Mouse (Mus musculus) stomach, postnatal 0 days (tissue): ENCODE measurements around the gene Cdc42ep1. TPM values are rescaled to one million over a fixed set of nuclear protein-coding genes. Genes with fewer than 3 reads are reported as not detected.

Experiments used
- ATAC-seq: fragments of 200-750 bp; cut with Nextera tagmentation; 2 replicates; pipeline ENCODE4 v1.8.0; 2017; ENCODE audit not compliant: low FRiP score, low TSS enrichment
- DNase-seq: peaks from one replicate; pipeline ENCODE4 v3.0.0-alpha.2; 2016; ENCODE audit warnings: low spot score
- H3K27ac ChIP-seq: fragments of 300-500 bp; sonication (generic); replicated peaks from 2 replicates; pipeline ENCODE4 v1.5.1; 2014; ENCODE audit warnings: mild to moderate bottlenecking, control low read depth
- H3K27me3 ChIP-seq: fragments of 300-500 bp; sonication (generic); 2 replicates; pipeline ENCODE4 v1.6.1; 2014; ENCODE audit warnings: low read length; ENCODE audit not compliant: control insufficient read depth, insufficient read depth
- H3K36me3 ChIP-seq: fragments of 300-500 bp; sonication (generic); 2 replicates; pipeline ENCODE4 v1.6.1; 2014; ENCODE audit warnings: low read length, mixed read lengths; ENCODE audit not compliant: control insufficient read depth, insufficient read depth
- H3K4me1 ChIP-seq: fragments of 300-500 bp; sonication (generic); replicated peaks from 2 replicates; pipeline ENCODE4 v1.6.1; 2014; ENCODE audit warnings: antibody characterized with exemption; ENCODE audit not compliant: control insufficient read depth, insufficient read depth
- H3K4me2 ChIP-seq: fragments of 300-500 bp; sonication (generic); replicated peaks from 2 replicates; pipeline ENCODE4 v1.6.1; 2014; ENCODE audit warnings: low read depth, mild to moderate bottlenecking, control low read depth, moderate library complexity
- H3K4me3 ChIP-seq: fragments of 300-500 bp; sonication (generic); 2 replicates; pipeline ENCODE4 v1.5.1; 2014; ENCODE audit warnings: low read depth, low read length, control low read depth
- H3K9ac ChIP-seq: fragments of 300-500 bp; sonication (generic); 2 replicates; pipeline ENCODE4 v1.6.1; 2014; ENCODE audit warnings: mild to moderate bottlenecking, low read length, control low read depth, mixed read lengths
- H3K9me3 ChIP-seq: fragments of 300-500 bp; sonication (generic); 2 replicates; pipeline ENCODE4 v1.6.1; 2016; ENCODE audit warnings: low read length; ENCODE audit not compliant: control insufficient read depth
- CTCF ChIP-seq: IDR thresholded peaks from 2 replicates; pipeline ENCODE4 v1.5.1; 2016; ENCODE audit warnings: antibody characterized with exemption, low read depth, mild to moderate bottlenecking, moderate library complexity
- EP300 ChIP-seq: optimal IDR thresholded peaks from 2 replicates; pipeline ENCODE3; 2016; ENCODE audit warnings: antibody characterized with exemption
- WGBS: fragments of 180-500 bp; shearing (Covaris S2); extraction: QIAGEN DNeasy Blood & Tissue Kit; methylation state at CpG from one replicate; pipeline ENCODE4 v1.1.7; 2014; 5-methylcytosine and 5-hydroxymethylcytosine counted together
- polyA plus RNA-seq: library from polyadenylated mRNA; unstranded; fragments of >200 nt; fragmentation: Nextera tagmentation; extraction: Ambion mirVana; gene quantifications from 2 replicates; pipeline ENCODE4 v1.2.1, GENCODE M21; 2015

Cdc42ep1 gene
- polyA plus RNA-seq, 1 experiment from 2014 or later: 37.7 TPM

- DNase-seq: peak; percentile 15
- no peak overlapping the region for H3K9ac ChIP-seq
- no peaks in the 10 kb centered on the region for H3K36me3 ChIP-seq
- H3K4me3 ChIP-seq: no peak overlapping the region
- H3K27ac ChIP-seq: peak overlapping the region; percentile 88
- H3K9me3 ChIP-seq: no peaks in the 10 kb centered on the region
- no peaks in the 10 kb centered on the region for H3K27me3 ChIP-seq
- H3K4me1 ChIP-seq: peaks cover 11% of the 10 kb centered on the region; the same call in 1 of the 2 replicates
- no peak for TF ChIP-seq CTCF
- TF ChIP-seq EP300: no peak
- no peak overlapping the region for H3K4me2 ChIP-seq
- ATAC-seq: no peak
- 30% methylated on average over 12 of the region's 12 CpGs for WGBS
Measured at GRCm38 (mm10) chr15:78835200-78836085, 7.0 kb upstream of the Cdc42ep1 start.

- DNase-seq: peak; percentile 17
- WGBS: 36% methylated on average over 8 of the region's 8 CpGs
Measured at GRCm38 (mm10) chr15:78836086-78836621, 6.3 kb upstream of the Cdc42ep1 start.

GRCm38 (mm10) chr15:78839744-78840143, 2.7 kb upstream of the Cdc42ep1 start:
- ATAC-seq (no peak), DNase-seq (no peak)
- Histone ChIP-seq H3K36me3 (no peaks in the 10 kb centered on the region), H3K4me3 (no peak overlapping the region), H3K4me1 (peaks cover 10% of the 10 kb centered on the region), H3K9me3 (no peaks in the 10 kb centered on the region), H3K9ac (no peak overlapping the region), H3K4me2 (no peak overlapping the region), H3K27ac (peak overlapping the region; percentile 61), H3K27me3 (no peaks in the 10 kb centered on the region)
- TF ChIP-seq CTCF: no peak
- WGBS: 27% methylated on average over 2 of the region's 2 CpGs

More at GRCm38 (mm10) chr15:78836086-78836621, 6.3 kb upstream of the Cdc42ep1 start:
- Histone ChIP-seq H3K9ac (no peak overlapping the region), H3K27me3 (no peaks in the 10 kb centered on the region), H3K4me3 (no peak overlapping the region), H3K36me3 (no peaks in the 10 kb centered on the region), H3K4me2 (no peak overlapping the region), H3K27ac (peak overlapping the region; percentile 88), H3K4me1 (peaks cover 13% of the 10 kb centered on the region; the same call in 1 of the 2 replicates), H3K9me3 (no peaks in the 10 kb centered on the region)
- no peak for ATAC-seq
- no peak for TF ChIP-seq EP300
- TF ChIP-seq CTCF: no peak

GRCm38 (mm10) chr15:78840241-78840640, 2.2 kb upstream of the Cdc42ep1 start:
- peaks cover 9% of the 10 kb centered on the region for H3K4me1 ChIP-seq
- ATAC-seq (peak; percentile 18; the same call in 1 of the 2 replicates), DNase-seq (no peak)
- no peaks in the 10 kb centered on the region for H3K9me3 ChIP-seq
- no peak overlapping the region for H3K4me3 ChIP-seq
- H3K36me3 ChIP-seq: no peaks in the 10 kb centered on the region
- no peak overlapping the region for H3K9ac ChIP-seq
- TF ChIP-seq CTCF (no peak), EP300 (no peak)
- peak overlapping the region; percentile 61 for H3K27ac ChIP-seq
- no peak overlapping the region for H3K4me2 ChIP-seq
- 42% methylated on average over 3 of the region's 3 CpGs for WGBS
- no peaks in the 10 kb centered on the region for H3K27me3 ChIP-seq

DNA sequence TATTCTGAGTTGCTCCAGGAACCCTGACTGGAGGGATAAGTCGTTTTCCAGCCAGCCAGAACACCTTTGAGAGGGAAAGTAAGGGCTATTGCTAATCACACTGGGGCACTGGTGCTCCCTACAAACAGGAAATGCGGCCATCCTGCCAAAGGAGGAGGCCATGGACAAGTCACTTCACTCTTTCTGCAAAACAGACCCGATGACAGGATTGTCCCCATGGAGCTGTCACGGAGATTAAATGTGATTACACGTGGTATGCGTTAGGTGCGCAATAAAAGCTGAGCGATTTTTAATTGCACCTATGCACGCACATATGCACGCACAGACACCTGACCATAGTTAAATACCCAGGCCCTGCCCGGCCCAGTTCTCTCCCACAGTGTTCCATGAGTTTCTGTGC, 1.7 kb upstream of the Cdc42ep1 start:
- DNase-seq: no peak
- H3K9ac ChIP-seq: no peak overlapping the region
- H3K4me3 ChIP-seq: no peak overlapping the region
- H3K9me3 ChIP-seq: no peaks in the 10 kb centered on the region
- H3K27ac ChIP-seq: peak overlapping the region; percentile 61
- WGBS: 66% methylated on average over 11 of the region's 11 CpGs
- no peak for ATAC-seq
- TF ChIP-seq CTCF: no peak
- no peak for TF ChIP-seq EP300
- H3K27me3 ChIP-seq: no peaks in the 10 kb centered on the region
- no peaks in the 10 kb centered on the region for H3K36me3 ChIP-seq
- peaks cover 14% of the 10 kb centered on the region for H3K4me1 ChIP-seq
- no peak overlapping the region for H3K4me2 ChIP-seq
